Mouse (Mus musculus): ENCODE measurements around the gene Slco3a1.

Slco3a1 gene

GRCm38 (mm10) chr7:74280371-74280770 is 274.2 kb downstream of the Slco3a1 start:
- no peak for DNase-seq (ENCODE audit: low read depth)

GRCm38 (mm10) chr7:74279356-74279755 is 275.2 kb downstream of the Slco3a1 start:
- no peak for DNase-seq (ENCODE audit: low read depth)

- DNase-seq (ENCODE audit: low read depth), result no peak
Measured at GRCm38 (mm10) chr7:74270089-74270394, 284.5 kb downstream of the Slco3a1 start.

- no peak for DNase-seq (ENCODE audit: low read depth)
Measured at GRCm38 (mm10) chr7:74269283-74270088, 285.1 kb downstream of the Slco3a1 start.

GRCm38 (mm10) chr7:74266511-74267168 is 287.9 kb downstream of the Slco3a1 start:
- DNase-seq (ENCODE audit: low read depth), result peak; percentile 31

GRCm38 (mm10) chr7:74256291-74256690 is 298.3 kb downstream of the Slco3a1 start:
- no peak for DNase-seq (ENCODE audit: low read depth)

GRCm38 (mm10) chr7:74252066-74252465 is 302.5 kb downstream of the Slco3a1 start:
- DNase-seq (ENCODE audit: low read depth), result no peak

GRCm38 (mm10) chr7:74241236-74241635 is 313.3 kb downstream of the Slco3a1 start:
- DNase-seq (ENCODE audit: low read depth), result no peak

GRCm38 (mm10) chr7:74240459-74241172 is 314.0 kb downstream of the Slco3a1 start:
- DNase-seq (ENCODE audit: low read depth), result no peak

Measured in fibroblast of lung, adult 2 months (primary cell).